Mouse (Mus musculus) ES-Bruce4 (cell line): ENCODE measurements at regions not wholly inside any gene's neighbourhood (a gene's known extent, or its start where the extent isn't known, plus 50 kb on each side); places are given as distances from the start of the nearest gene placed in this dataset.

Source experiments
- H3K27ac ChIP-seq: 2 replicates; pipeline ENCODE4 v1.5.1; 2012; ENCODE audit warnings: low read length, inconsistent platforms; ENCODE audit not compliant: insufficient read depth
- H3K27me3 ChIP-seq: 2 replicates; pipeline ENCODE4 v1.6.1; 2012; ENCODE audit warnings: mild to moderate bottlenecking, low read length, inconsistent platforms; ENCODE audit not compliant: control insufficient read depth, poor library complexity, insufficient read depth, severe bottlenecking
- H3K36me3 ChIP-seq: 2 replicates; pipeline ENCODE4 v1.6.1; 2012; ENCODE audit warnings: inconsistent platforms, mild to moderate bottlenecking, low read length, moderate library complexity; ENCODE audit not compliant: control insufficient read depth, poor library complexity, insufficient read depth, severe bottlenecking
- H3K4me1 ChIP-seq: one replicate; pipeline ENCODE4 v1.8.1; 2011; ENCODE audit warnings: low read length; ENCODE audit not compliant: control insufficient read depth, insufficient read depth
- H3K4me3 ChIP-seq: 2 replicates; pipeline ENCODE4 v1.5.1; 2011; ENCODE audit warnings: low read depth, mild to moderate bottlenecking, low read length
- H3K9ac ChIP-seq: 2 replicates; pipeline ENCODE4 v1.6.1; 2012; ENCODE audit warnings: low read depth, mild to moderate bottlenecking, inconsistent platforms; ENCODE audit not compliant: poor library complexity, severe bottlenecking
- H3K9me3 ChIP-seq: replicated peaks from 2 replicates; pipeline ENCODE4 v1.6.1; 2012; ENCODE audit warnings: mild to moderate bottlenecking, low read length, inconsistent platforms; ENCODE audit not compliant: control insufficient read depth, poor library complexity, insufficient read depth, severe bottlenecking
- CTCF ChIP-seq: IDR thresholded peaks from one replicate; pipeline ENCODE4 v1.8.1; 2011; ENCODE audit warnings: low read depth, low read length
- EP300 ChIP-seq: IDR thresholded peaks from 2 replicates; pipeline ENCODE4 v1.6.1; 2011; ENCODE audit warnings: low read depth, low read length; ENCODE audit not compliant: insufficient read depth
- POLR2A ChIP-seq: IDR thresholded peaks from one replicate; pipeline ENCODE4 v1.8.1; 2011; ENCODE audit warnings: low read length; ENCODE audit not compliant: insufficient read depth

GRCm38 (mm10) chr9:67610696-67611095, 51.2 kb upstream of the Tln2 start:
- no peak overlapping the region for H3K9ac ChIP-seq
- peaks cover 5% of the 10 kb centered on the region for H3K4me1 ChIP-seq
- no peak for TF ChIP-seq CTCF
- TF ChIP-seq EP300 = no peak
- TF ChIP-seq POLR2A = no peak
- H3K36me3 ChIP-seq = no peaks in the 10 kb centered on the region
- H3K9me3 ChIP-seq = no peaks in the 10 kb centered on the region; the same call in 1 of the 2 replicates
- H3K4me3 ChIP-seq = no peak overlapping the region
- no peak overlapping the region for H3K27ac ChIP-seq
- no peaks in the 10 kb centered on the region for H3K27me3 ChIP-seq

GRCm38 (mm10) chr9:67611676-67612075, 52.2 kb upstream of the Tln2 start:
- Histone ChIP-seq H3K27ac (no peak overlapping the region), H3K9ac (no peak overlapping the region), H3K27me3 (no peaks in the 10 kb centered on the region), H3K4me3 (no peak overlapping the region), H3K4me1 (peaks cover 11% of the 10 kb centered on the region), H3K9me3 (no peaks in the 10 kb centered on the region), H3K36me3 (no peaks in the 10 kb centered on the region)
- TF ChIP-seq POLR2A = no peak
- no peak for TF ChIP-seq CTCF
- no peak for TF ChIP-seq EP300

- Histone ChIP-seq H3K27me3 (no peaks in the 10 kb centered on the region), H3K9ac (no peak overlapping the region), H3K4me1 (peaks cover 11% of the 10 kb centered on the region), H3K4me3 (no peak overlapping the region), H3K9me3 (no peaks in the 10 kb centered on the region), H3K27ac (no peak overlapping the region), H3K36me3 (no peaks in the 10 kb centered on the region)
- TF ChIP-seq EP300 = no peak
- no peak for TF ChIP-seq POLR2A
- no peak for TF ChIP-seq CTCF
Observed at GRCm38 (mm10) chr9:67612101-67612500, 52.6 kb upstream of the Tln2 start.

- H3K9ac ChIP-seq = no peak overlapping the region
- peaks cover 16% of the 10 kb centered on the region for H3K4me1 ChIP-seq
- H3K9me3 ChIP-seq = no peaks in the 10 kb centered on the region
- H3K27ac ChIP-seq = 0 out of 2 replicates have a peak overlapping the region, but pooled peaks have one; percentile 8
- no peaks in the 10 kb centered on the region for H3K36me3 ChIP-seq
- H3K27me3 ChIP-seq = no peaks in the 10 kb centered on the region
- TF ChIP-seq CTCF (no peak), POLR2A (no peak), EP300 (no peak)
- H3K4me3 ChIP-seq = no peak overlapping the region
Observed at GRCm38 (mm10) chr9:67614068-67614727, 54.7 kb upstream of the Tln2 start.

- no peak overlapping the region for H3K9ac ChIP-seq
- no peaks in the 10 kb centered on the region for H3K9me3 ChIP-seq
- no peak overlapping the region for H3K27ac ChIP-seq
- H3K36me3 ChIP-seq = no peaks in the 10 kb centered on the region
- H3K27me3 ChIP-seq = no peaks in the 10 kb centered on the region
- TF ChIP-seq EP300 = no peak
- TF ChIP-seq POLR2A = no peak
- TF ChIP-seq CTCF = no peak
- H3K4me1 ChIP-seq = peaks cover 19% of the 10 kb centered on the region
- H3K4me3 ChIP-seq = no peak overlapping the region
Observed at GRCm38 (mm10) chr9:67616207-67616606, 56.7 kb upstream of the Tln2 start.
